Mouse (Mus musculus) cerebellum, adult 2 months (tissue): Measurements from ENCODE around the gene Lyzl6. TPM values are rescaled to one million over a fixed set of nuclear protein-coding genes. Genes with fewer than 3 reads are reported as not detected.
"Not testable (repeated sequence)": the region's sequence is repeated elsewhere in the genome, so short reads cannot be mapped to it uniquely, and the experiment has no call there.

Source experiments
- DNase-seq, 2 experiments: peaks; one replicate each; pipeline ENCODE4 v3.0.0; 2021
- H3K27ac ChIP-seq: fragments of 200-500 bp; 2 replicates; pipeline ENCODE4 v1.5.1; 2012; ENCODE audit warnings: low read length, control low read depth, inconsistent platforms; ENCODE audit not compliant: insufficient read depth
- H3K27me3 ChIP-seq: fragments of 200-500 bp; 2 replicates; pipeline ENCODE4 v1.6.1; 2012; ENCODE audit warnings: inconsistent platforms, mild to moderate bottlenecking, low read length, moderate library complexity; ENCODE audit not compliant: control insufficient read depth, insufficient read depth
- H3K4me1 ChIP-seq: fragments of 200-500 bp; 2 replicates; pipeline ENCODE4 v1.6.1; 2011; ENCODE audit warnings: low read length; ENCODE audit not compliant: control insufficient read depth, insufficient read depth
- H3K4me3 ChIP-seq: fragments of 200-500 bp; replicated peaks from 2 replicates; pipeline ENCODE3; 2011; ENCODE audit warnings: mild to moderate bottlenecking, low read depth, low read length, control low read depth; ENCODE audit not compliant: insufficient read depth
- CTCF ChIP-seq: fragments of 200-500 bp; IDR thresholded peaks from 2 replicates; pipeline ENCODE4 v1.5.1; 2011; ENCODE audit warnings: low read depth, mild to moderate bottlenecking, control low read depth, low read length, moderate library complexity, borderline replicate concordance; ENCODE audit not compliant: insufficient read depth
- POLR2A ChIP-seq: fragments of 200-500 bp; IDR thresholded peaks from 2 replicates; pipeline ENCODE4 v1.6.1; 2011; ENCODE audit warnings: low read length, control low read depth, borderline replicate concordance; ENCODE audit not compliant: insufficient read depth
- WGBS: fragments of 180-500 bp; shearing (Covaris S2); methylation state at CpG from one replicate; pipeline ENCODE4 v1.1.7; 2018; 5-methylcytosine and 5-hydroxymethylcytosine counted together
- polyA plus RNA-seq: library from polyadenylated mRNA; depleted of rRNA; stranded (reverse); fragments of >200 nt; gene quantifications from 2 replicates; pipeline ENCODE4 v1.2.3, GENCODE M21; 2012; rRNA removed

Gene Lyzl6
- polyA plus RNA-seq, result 0.19 TPM in 1 of 2 replicates, not detected in the other

- no peak for TF ChIP-seq CTCF
- TF ChIP-seq POLR2A, result no peak
- no peaks in the 10 kb centered on the region; the same call in 1 of the 2 replicates for H3K27me3 ChIP-seq
- DNase-seq, result no peak
- no peak within 1 kb of the TSS for H3K27ac ChIP-seq
- 70% methylated on average over 3 of the region's 3 CpGs for WGBS
- H3K4me1 ChIP-seq, result no peaks in the 10 kb centered on the region
- no peak within 1 kb of the TSS for H3K4me3 ChIP-seq
Measured at GRCm38 (mm10) chr11:103638790-103639189, at the start of gene Lyzl6. Gene Lyzl6 (minus strand): TSS chr11:103638890.

GRCm38 (mm10) chr11:103686706-103687105 lies 48.0 kb upstream of the Lyzl6 start:
- Histone ChIP-seq H3K4me3 (no peak overlapping the region), H3K27ac (no peak overlapping the region), H3K4me1 (peaks cover 4% of the 10 kb centered on the region; the same call in 1 of the 2 replicates), H3K27me3 (no peaks in the 10 kb centered on the region; the same call in 1 of the 2 replicates)
- DNase-seq, result no peak
- WGBS, result 89% methylated on average over 6 of the region's 6 CpGs
- TF ChIP-seq CTCF (no peak), POLR2A (no peak)

DNA sequence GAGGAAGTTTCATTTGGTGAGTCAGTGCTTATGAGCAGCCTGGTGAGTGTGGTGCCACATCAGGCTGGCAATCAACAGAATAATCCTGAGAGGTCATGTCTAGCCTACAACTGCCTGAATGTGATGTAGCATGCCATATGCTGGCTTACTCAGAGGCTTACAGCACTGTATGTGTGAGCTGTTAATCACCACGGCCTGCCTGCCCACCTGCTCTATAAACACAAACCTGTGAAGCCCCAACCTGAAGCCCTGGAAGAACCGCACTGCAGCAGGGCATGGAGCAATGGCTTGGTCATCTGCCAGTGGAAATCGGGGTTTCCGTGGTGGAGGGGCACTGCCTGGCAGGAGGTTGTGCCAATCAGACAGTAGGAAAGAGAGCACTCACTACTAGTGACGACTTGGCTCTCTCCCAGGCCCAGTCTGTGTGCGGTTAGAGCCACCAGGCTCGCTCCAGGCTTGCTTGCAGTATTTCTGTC lies 46.6 kb upstream of the Lyzl6 start:
- TF ChIP-seq CTCF (no peak), POLR2A (no peak)
- 13% methylated on average over 7 of the region's 7 CpGs for WGBS
- H3K4me3 ChIP-seq, result no peak overlapping the region
- peak in 1 of 2 experiments; percentile 27 for DNase-seq
- peaks cover 4% of the 10 kb centered on the region; the same call in 1 of the 2 replicates for H3K4me1 ChIP-seq
- H3K27ac ChIP-seq, result no peak overlapping the region
- H3K27me3 ChIP-seq, result no peaks in the 10 kb centered on the region

- H3K27me3 ChIP-seq, result no peaks in the 10 kb centered on the region
- TF ChIP-seq POLR2A (no peak), CTCF (no peak)
- H3K4me1 ChIP-seq, result no peaks in the 10 kb centered on the region
- WGBS, result 90% methylated on average over 11 of the region's 11 CpGs
- H3K27ac ChIP-seq, result no peak overlapping the region
- DNase-seq, result no peak
- H3K4me3 ChIP-seq, result no peak overlapping the region
Measured at GRCm38 (mm10) chr11:103683667-103684334, 45.1 kb upstream of the Lyzl6 start.

- peak; percentile 49; the same call in 1 of the 2 replicates for TF ChIP-seq CTCF
- DNase-seq, result peak; percentile 36 to 39
- H3K27ac ChIP-seq, H3K27me3 ChIP-seq, H3K4me1 ChIP-seq, H3K4me3 ChIP-seq: not testable (repeated sequence)
- 43% methylated on average over 2 of the region's 2 CpGs for WGBS
Measured at GRCm38 (mm10) chr11:103677042-103677441, 38.4 kb upstream of the Lyzl6 start.

DNA sequence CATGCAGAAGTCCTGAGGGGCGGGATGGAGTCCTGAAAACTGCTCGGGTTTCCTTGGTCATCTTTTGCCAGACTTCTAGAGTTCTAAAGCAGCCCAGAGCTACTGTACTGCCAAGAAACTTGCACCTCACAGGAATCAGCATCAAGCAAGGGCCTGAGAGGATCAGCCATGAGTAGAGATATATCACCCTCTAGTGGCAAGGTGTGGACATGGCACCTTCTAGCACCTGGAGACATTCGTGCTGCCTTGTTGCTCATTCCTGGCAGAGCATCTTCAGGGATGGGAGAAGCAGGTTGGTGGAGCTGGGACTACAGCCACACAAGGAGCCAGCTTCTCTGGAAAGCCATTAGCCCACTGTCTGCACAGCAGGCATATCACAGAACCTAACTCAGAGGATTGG lies 36.9 kb upstream of the Lyzl6 start:
- Histone ChIP-seq H3K27me3 (no peaks in the 10 kb centered on the region), H3K4me3 (no peak overlapping the region), H3K4me1 (no peaks in the 10 kb centered on the region), H3K27ac (no peak overlapping the region)
- TF ChIP-seq POLR2A (no peak), CTCF (peak; percentile 97)
- DNase-seq, result peak; percentile 68 to 73
- 17% methylated on average over 3 of the region's 3 CpGs for WGBS

DNA sequence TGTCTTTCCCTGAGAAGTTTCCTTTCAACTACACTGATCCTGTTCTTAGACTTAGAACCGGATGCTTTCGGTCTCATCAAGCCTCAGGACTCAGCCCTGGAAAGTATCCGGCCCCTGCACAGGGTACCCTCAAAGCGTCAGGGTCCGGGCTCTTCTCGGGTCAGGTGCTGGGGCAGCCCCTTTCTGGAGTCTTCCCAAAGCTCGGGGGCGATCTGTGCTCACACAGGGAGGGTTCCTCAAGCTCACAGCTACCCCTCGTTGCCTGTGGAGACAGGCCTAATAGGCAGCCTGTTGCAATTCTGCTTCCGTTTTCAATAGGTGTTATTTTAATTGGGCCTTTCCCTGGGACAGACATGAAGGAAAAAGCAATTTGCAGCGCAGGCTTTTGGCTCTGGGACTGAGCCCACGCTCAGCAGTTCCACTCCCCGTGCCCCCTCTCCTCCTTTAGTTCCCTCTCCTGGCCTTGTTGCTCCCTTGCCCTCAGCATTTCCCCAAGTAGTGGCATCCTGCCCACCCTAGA lies 28.3 kb upstream of the Lyzl6 start:
- H3K27ac ChIP-seq, result no peak overlapping the region
- WGBS, result 15% methylated on average over 13 of the region's 13 CpGs
- no peak for DNase-seq
- no peak for TF ChIP-seq CTCF
- TF ChIP-seq POLR2A, result no peak
- peaks cover 2% of the 10 kb centered on the region; the same call in 1 of the 2 replicates for H3K27me3 ChIP-seq
- H3K4me3 ChIP-seq, result no peak overlapping the region
- peaks cover 15% of the 10 kb centered on the region for H3K4me1 ChIP-seq
